Mouse (Mus musculus) lung, embryonic 16.5 days (tissue): ENCODE data around the gene Swi5. TPM values are rescaled to one million over a fixed set of nuclear protein-coding genes. Genes with fewer than 3 reads are reported as not detected.

Experiments
- ATAC-seq: fragments of 200-750 bp; cut with Nextera tagmentation; 2 replicates; pipeline ENCODE4 v1.8.0; 2017; ENCODE audit warnings: low read depth, mild to moderate bottlenecking, moderate library complexity
- H3K27ac ChIP-seq: fragments of 300-500 bp; sonication (generic); 2 replicates; pipeline ENCODE4 v1.5.1; 2014; ENCODE audit warnings: mild to moderate bottlenecking, control low read depth, low read length
- H3K27me3 ChIP-seq: fragments of 300-500 bp; sonication (generic); 2 replicates; pipeline ENCODE4 v1.6.1; 2014; ENCODE audit warnings: low read depth, low read length, mixed read lengths; ENCODE audit not compliant: control insufficient read depth, insufficient read depth
- H3K36me3 ChIP-seq: fragments of 300-500 bp; sonication (generic); 2 replicates; pipeline ENCODE4 v1.6.1; 2014; ENCODE audit warnings: low read length; ENCODE audit not compliant: control insufficient read depth, insufficient read depth
- H3K4me1 ChIP-seq: fragments of 300-500 bp; sonication (generic); replicated peaks from 2 replicates; pipeline ENCODE4 v1.6.1; 2014; ENCODE audit warnings: low read length, mixed read lengths; ENCODE audit not compliant: control insufficient read depth, insufficient read depth
- H3K4me2 ChIP-seq: fragments of 300-500 bp; sonication (generic); 2 replicates; pipeline ENCODE4 v1.6.1; 2014; ENCODE audit warnings: low read depth, low read length, control low read depth
- H3K4me3 ChIP-seq: fragments of 300-500 bp; sonication (generic); 2 replicates; pipeline ENCODE4 v1.5.1; 2014; ENCODE audit warnings: mild to moderate bottlenecking, low read length, control low read depth
- H3K9ac ChIP-seq: fragments of 300-500 bp; sonication (generic); 2 replicates; pipeline ENCODE4 v1.6.1; 2014; ENCODE audit warnings: low read length, control low read depth
- H3K9me3 ChIP-seq: fragments of 300-500 bp; sonication (generic); 2 replicates; pipeline ENCODE4 v1.6.1; 2016; ENCODE audit warnings: low read length; ENCODE audit not compliant: control insufficient read depth
- WGBS: fragments of 180-500 bp; shearing (Covaris S2); extraction: QIAGEN DNeasy Blood & Tissue Kit; methylation state at CpG from one replicate; pipeline ENCODE4 v1.1.7; 2014; 5-methylcytosine and 5-hydroxymethylcytosine counted together
- polyA plus RNA-seq: library from polyadenylated mRNA; unstranded; fragments of >200 nt; fragmentation: Nextera tagmentation; extraction: Ambion mirVana; gene quantifications from 2 replicates; pipeline ENCODE4 v1.2.1, GENCODE M21; 2015

The Swi5 gene
- 396 and 415 TPM in 2 replicates for polyA plus RNA-seq

DNA sequence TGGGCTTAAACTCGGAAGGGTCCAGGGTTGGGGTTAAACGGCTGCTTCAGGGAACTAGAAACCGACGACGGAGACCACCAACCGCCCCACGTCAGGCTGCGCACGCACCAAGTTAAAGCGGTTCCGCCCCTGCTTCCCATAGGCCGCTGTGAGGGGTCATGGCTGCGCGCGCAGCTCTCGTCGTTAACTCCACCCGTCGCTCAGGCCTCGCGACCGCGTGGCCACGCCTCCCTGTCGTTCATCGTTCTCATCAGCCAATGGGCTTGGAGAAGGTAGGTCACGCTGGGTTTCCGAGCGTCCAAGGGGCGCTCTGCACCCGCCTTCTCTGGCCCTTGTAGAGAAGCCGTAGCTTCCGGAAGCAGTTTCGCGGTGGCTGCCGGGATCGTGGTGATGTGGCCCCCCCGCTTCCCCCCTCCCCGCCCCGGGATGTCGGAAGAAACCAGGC is at the start of gene Swi5:
TSS of gene Swi5 (minus strand) at position 153 of the 445 bp plus-strand sequence.
- peak; percentile 100 for ATAC-seq
- no peaks in the 10 kb centered on the region for H3K9me3 ChIP-seq
- peak within 1 kb of the TSS; percentile 88 for H3K9ac ChIP-seq
- H3K27ac ChIP-seq: peak within 1 kb of the TSS; percentile 49
- H3K4me3 ChIP-seq: peak within 1 kb of the TSS; percentile 83
- WGBS: under 1% methylated on average over 38 of the region's 41 CpGs
- peak within 1 kb of the TSS; percentile 92 for H3K4me2 ChIP-seq
- peaks cover 15% of the 10 kb centered on the region for H3K36me3 ChIP-seq
- peaks cover 16% of the 10 kb centered on the region for H3K4me1 ChIP-seq
- no peaks in the 10 kb centered on the region for H3K27me3 ChIP-seq

DNA sequence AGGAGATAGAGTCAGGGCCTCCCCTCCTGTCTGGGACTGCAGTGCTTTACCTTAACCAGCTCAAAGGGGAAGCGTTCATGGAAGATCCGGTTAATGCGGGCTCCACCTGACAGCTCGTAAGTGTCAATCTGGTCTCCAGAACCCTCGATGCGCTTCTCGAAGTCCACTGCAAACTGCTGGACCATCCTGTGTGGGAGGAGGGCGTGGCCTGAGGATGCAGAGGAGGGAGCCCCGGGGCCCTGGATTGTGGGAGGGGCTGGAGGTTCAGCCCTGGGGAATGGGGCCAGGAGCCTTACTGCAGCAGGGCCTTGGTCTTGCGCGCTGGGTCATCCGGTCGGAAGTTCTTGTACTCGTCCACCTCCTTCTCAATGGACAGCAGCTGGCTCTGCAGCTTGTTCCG is 48.0 kb upstream of the Swi5 start:
- Histone ChIP-seq H3K27ac (no peak overlapping the region), H3K27me3 (no peaks in the 10 kb centered on the region), H3K4me1 (no peaks in the 10 kb centered on the region), H3K9ac (no peak overlapping the region), H3K4me2 (no peak overlapping the region), H3K36me3 (no peaks in the 10 kb centered on the region), H3K9me3 (no peaks in the 10 kb centered on the region), H3K4me3 (no peak overlapping the region)
- 58% methylated on average over 15 of the region's 15 CpGs for WGBS
- ATAC-seq: no peak

DNA sequence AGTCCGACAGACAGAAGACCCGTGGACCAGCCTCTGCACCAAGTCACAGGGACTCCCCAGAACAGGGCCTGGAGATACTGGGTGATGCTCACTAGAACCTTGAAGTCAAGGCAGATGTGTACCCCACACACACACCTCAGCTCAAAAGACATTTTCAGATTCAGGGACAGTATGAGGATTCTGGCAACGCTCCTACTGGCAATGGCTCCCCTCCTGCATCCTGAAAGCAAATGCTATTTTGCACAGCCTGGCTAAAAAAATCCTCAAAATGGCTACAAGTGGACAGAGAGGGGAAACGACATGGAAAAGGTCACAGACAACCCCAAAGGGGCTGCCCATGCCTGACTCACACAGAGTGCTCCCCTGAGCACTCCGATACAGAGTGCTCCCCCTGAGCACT is 44.3 kb upstream of the Swi5 start:
- Histone ChIP-seq H3K9ac (no peak overlapping the region), H3K36me3 (no peaks in the 10 kb centered on the region), H3K27me3 (no peaks in the 10 kb centered on the region), H3K4me3 (no peak overlapping the region), H3K9me3 (no peaks in the 10 kb centered on the region), H3K4me2 (no peak overlapping the region), H3K4me1 (no peaks in the 10 kb centered on the region), H3K27ac (no peak overlapping the region)
- ATAC-seq: no peak
- 82% methylated on average over 5 of the region's 5 CpGs for WGBS

DNA sequence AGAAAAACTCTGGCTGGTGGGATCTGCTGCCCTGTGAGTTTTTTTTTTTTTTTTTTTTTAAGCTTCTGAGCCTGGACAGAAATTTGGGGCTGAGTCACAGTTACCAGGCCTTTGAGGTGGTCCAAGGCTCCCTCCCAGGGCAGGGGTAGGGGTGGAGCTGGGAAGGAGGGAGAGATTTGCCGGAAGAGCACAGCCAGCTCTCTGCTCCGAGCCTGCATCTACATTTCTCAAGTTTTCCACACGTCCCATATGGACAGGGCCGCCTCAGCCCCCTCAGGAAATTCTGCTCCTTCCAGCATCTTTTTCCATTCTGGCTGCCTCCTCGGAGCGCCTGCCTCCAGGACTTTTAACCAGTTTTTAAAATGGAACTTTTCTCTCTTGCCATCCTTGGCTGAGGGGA is 41.7 kb upstream of the Swi5 start:
- no peaks in the 10 kb centered on the region for H3K36me3 ChIP-seq
- ATAC-seq: no peak
- no peak overlapping the region for H3K9ac ChIP-seq
- H3K27me3 ChIP-seq: no peaks in the 10 kb centered on the region
- WGBS: 32% methylated on average over 6 of the region's 6 CpGs
- no peak overlapping the region for H3K4me2 ChIP-seq
- H3K9me3 ChIP-seq: no peaks in the 10 kb centered on the region
- no peak overlapping the region for H3K4me3 ChIP-seq
- peaks cover 9% of the 10 kb centered on the region for H3K4me1 ChIP-seq
- no peak overlapping the region for H3K27ac ChIP-seq

DNA sequence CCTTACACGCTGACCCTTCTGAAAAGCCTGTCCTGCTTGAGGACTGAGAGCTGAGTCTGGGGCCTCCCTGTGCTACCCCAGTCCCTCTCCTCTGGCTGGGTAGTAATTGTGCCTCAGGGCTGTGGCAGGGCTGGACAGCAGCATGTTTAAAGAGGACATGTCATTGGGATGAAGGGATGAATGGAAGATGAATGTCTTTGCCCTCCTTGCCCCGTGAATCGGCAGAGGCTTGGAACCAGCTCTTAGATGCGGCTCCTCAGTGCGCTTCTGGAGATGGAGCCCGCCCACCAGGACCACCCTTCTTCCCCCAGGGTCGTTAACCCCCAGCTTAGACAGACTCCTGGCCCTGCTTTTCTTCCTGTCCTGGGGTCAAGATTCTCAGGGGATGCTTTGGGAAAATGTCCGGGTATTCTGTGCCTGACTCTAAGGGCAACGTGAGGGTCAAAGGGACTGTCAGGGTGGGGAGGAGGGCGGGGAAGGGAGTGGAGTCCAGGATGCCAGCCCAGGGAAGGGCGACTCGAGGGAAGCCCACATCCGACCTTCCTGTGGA is 41.1 kb upstream of the Swi5 start:
- 28% methylated on average over 13 of the region's 13 CpGs for WGBS
- ATAC-seq: no peak
- H3K27ac ChIP-seq: no peak overlapping the region

DNA sequence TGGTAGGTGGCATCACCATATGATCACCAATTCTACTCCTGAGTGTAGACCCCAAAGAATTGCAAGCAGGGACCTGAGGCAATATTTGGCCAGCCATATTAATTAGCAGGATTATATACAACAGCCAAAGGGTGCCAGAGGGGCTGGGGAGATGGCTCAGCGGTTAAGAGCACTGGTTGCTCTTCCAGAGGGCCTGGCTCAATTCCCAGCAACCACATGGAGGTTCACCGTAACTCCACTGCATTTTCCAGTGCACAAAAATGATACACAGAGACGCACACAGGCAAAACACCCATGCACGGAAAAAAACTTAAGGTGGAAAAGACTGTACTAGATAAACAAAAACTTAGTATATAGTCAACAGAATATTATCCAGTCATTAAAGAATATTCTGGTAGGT is 39.3 kb upstream of the Swi5 start:
- Histone ChIP-seq H3K4me3 (no peak overlapping the region), H3K36me3 (no peaks in the 10 kb centered on the region), H3K9ac (no peak overlapping the region), H3K9me3 (no peaks in the 10 kb centered on the region), H3K27me3 (no peaks in the 10 kb centered on the region), H3K4me1 (peaks cover 10% of the 10 kb centered on the region), H3K27ac (no peak overlapping the region), H3K4me2 (no peak overlapping the region)
- 57% methylated on average over 4 of the region's 4 CpGs for WGBS
- ATAC-seq: no peak

More for the DNA sequence above, 41.1 kb upstream of the Swi5 start:
- Histone ChIP-seq H3K4me1 (peaks cover 9% of the 10 kb centered on the region), H3K36me3 (no peaks in the 10 kb centered on the region), H3K9ac (no peak overlapping the region), H3K27me3 (no peaks in the 10 kb centered on the region), H3K9me3 (no peaks in the 10 kb centered on the region), H3K4me2 (no peak overlapping the region), H3K4me3 (no peak overlapping the region)

DNA sequence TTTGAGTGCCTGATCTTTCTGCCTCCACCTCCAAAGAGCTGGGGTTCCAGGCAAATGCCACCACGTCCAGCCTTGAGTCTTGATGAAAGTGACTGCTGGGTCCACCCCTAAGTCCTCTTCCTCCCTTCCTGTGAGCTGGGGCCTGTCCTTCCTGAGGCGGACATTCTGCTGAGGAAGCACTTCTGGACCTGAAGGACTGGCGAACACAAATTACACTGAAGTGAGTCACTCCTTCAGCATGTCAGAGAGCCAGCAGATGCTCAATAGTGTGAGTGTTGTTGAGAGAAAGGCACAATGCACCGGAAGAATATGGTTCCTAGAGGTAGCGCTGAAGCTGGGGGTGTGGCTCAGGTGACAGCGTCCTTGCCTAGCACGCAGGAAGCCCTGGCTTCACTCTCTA is 37.5 kb upstream of the Swi5 start:
- Histone ChIP-seq H3K27ac (0 out of 2 replicates have a peak overlapping the region, but pooled peaks have one; percentile 24), H3K4me3 (no peak overlapping the region), H3K4me2 (no peak overlapping the region), H3K4me1 (peaks cover 15% of the 10 kb centered on the region), H3K9me3 (no peaks in the 10 kb centered on the region), H3K27me3 (no peaks in the 10 kb centered on the region), H3K36me3 (no peaks in the 10 kb centered on the region), H3K9ac (no peak overlapping the region)
- peak; percentile 29 for ATAC-seq
- WGBS: 29% methylated on average over 7 of the region's 7 CpGs

DNA sequence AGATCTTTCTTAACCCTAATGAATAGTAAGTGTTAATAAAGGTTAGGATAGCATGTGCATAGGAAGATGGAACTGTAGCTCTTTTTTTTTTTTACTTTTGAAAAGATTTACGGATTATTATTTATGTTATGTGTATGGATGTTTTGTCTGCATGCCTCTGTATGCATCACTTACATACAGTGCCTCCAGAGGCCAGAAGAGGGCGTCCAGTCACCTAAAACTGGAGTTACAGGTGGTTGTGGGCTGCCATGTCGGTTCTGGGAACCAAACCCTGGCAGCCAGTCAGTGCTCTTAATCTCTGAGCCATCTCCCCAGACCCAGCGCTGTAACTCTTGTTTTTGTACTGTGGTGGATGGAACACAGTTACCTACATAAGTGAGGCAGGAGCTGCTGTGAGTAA is 36.4 kb upstream of the Swi5 start:
- H3K9ac ChIP-seq: no peak overlapping the region
- no peaks in the 10 kb centered on the region for H3K9me3 ChIP-seq
- no peaks in the 10 kb centered on the region for H3K36me3 ChIP-seq
- H3K27me3 ChIP-seq: no peaks in the 10 kb centered on the region
- peaks cover 25% of the 10 kb centered on the region for H3K4me1 ChIP-seq
- ATAC-seq: no peak
- H3K4me3 ChIP-seq: no peak overlapping the region
- no peak overlapping the region for H3K27ac ChIP-seq
- H3K4me2 ChIP-seq: no peak overlapping the region
- 56% methylated on average over 4 of the region's 4 CpGs for WGBS

DNA sequence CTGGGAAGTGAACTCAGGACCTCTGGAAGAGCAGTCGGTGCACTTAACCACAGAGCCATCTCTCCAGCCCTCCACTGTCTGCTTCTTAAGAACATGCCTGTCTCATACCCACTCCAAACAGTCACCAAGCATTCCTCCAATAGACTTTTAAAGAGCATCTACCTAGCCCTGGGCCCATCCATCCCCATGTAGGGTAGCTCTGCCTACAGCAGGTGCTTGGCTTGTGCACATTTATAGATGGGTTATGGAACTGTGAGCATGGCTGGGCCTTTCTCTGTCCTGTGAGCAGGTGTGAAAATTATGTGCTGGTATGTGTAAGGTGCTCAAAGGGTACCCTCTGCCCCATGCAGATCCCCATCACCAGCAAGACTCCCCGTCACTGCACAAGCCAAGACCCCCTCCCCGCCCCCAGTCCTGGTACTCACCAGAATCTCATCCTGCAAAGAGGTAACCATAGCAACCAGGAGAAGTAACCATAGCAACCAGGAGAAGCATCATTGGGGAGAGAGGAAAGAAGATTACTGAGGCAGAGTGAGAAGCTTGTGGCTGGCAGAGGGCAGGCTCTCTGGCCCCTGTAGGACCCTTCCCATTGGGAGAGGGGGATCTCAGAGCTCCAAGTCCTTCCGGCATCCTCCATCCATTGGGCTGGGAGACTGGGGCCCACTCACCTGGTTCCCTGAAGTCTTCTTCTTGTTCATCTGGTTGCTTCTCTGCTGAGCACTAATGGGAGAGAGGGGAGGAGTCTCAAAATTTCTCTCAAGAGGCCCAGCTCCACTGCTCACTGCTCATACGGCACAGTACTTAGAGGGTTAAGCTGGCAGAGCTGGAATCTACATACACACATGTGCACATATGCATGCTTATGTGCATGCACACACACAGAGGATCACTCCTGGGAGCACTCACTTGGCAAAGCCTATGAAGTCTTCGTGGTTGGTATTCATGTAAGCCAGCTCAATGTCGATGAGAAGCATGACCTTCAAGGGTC is 35.2 kb upstream of the Swi5 start:
- no peak for ATAC-seq
- peaks cover 32% of the 10 kb centered on the region for H3K4me1 ChIP-seq
- H3K9ac ChIP-seq: no peak overlapping the region
- no peaks in the 10 kb centered on the region for H3K36me3 ChIP-seq
- WGBS: 73% methylated on average over 7 of the region's 7 CpGs
- H3K4me3 ChIP-seq: no peak overlapping the region
- H3K4me2 ChIP-seq: no peak overlapping the region
- H3K27me3 ChIP-seq: no peaks in the 10 kb centered on the region
- H3K9me3 ChIP-seq: no peaks in the 10 kb centered on the region
- no peak overlapping the region for H3K27ac ChIP-seq
